Mouse (Mus musculus) embryonic facial prominence, embryonic 12.5 days (tissue): ENCODE measurements at regions not wholly inside any gene's neighbourhood (a gene's known extent, or its start where the extent isn't known, plus 50 kb on each side); places are given as distances from the start of the nearest gene placed in this dataset.
"Not testable (repeated sequence)": the region's sequence is repeated elsewhere in the genome, so short reads cannot be mapped to it uniquely, and the experiment has no call there.

Source experiments
- ATAC-seq: fragments of 200-750 bp; cut with Nextera tagmentation; 2 replicates; pipeline ENCODE4 v1.8.0; 2017; ENCODE audit not compliant: insufficient number of reproducible peaks, insufficient read depth, low FRiP score, low TSS enrichment
- H3K27ac ChIP-seq: fragments of 300-500 bp; sonication (generic); 2 replicates; pipeline ENCODE4 v1.5.1; 2016; ENCODE audit warnings: mild to moderate bottlenecking
- H3K27me3 ChIP-seq: fragments of 300-500 bp; sonication (generic); 2 replicates; pipeline ENCODE4 v1.6.1; 2016; ENCODE audit warnings: mild to moderate bottlenecking, moderate library complexity
- H3K36me3 ChIP-seq: fragments of 300-500 bp; sonication (generic); 2 replicates; pipeline ENCODE4 v1.6.1; 2016; ENCODE audit warnings: mild to moderate bottlenecking
- H3K4me1 ChIP-seq: fragments of 300-500 bp; sonication (generic); 2 replicates; pipeline ENCODE4 v1.6.1; 2016
- H3K4me2 ChIP-seq: fragments of 300-500 bp; sonication (generic); replicated peaks from 2 replicates; pipeline ENCODE4 v1.6.1; 2016; ENCODE audit warnings: mild to moderate bottlenecking, moderate library complexity
- H3K4me3 ChIP-seq: fragments of 300-500 bp; sonication (generic); 2 replicates; pipeline ENCODE4 v1.5.1; 2016; ENCODE audit warnings: mild to moderate bottlenecking
- H3K9ac ChIP-seq: fragments of 300-500 bp; sonication (generic); 2 replicates; pipeline ENCODE4 v1.6.1; 2016; ENCODE audit warnings: mild to moderate bottlenecking, moderate library complexity
- H3K9me3 ChIP-seq: fragments of 300-500 bp; sonication (generic); 2 replicates; pipeline ENCODE4 v1.6.1; 2016; ENCODE audit warnings: mild to moderate bottlenecking, moderate library complexity
- WGBS: fragments of 180-500 bp; shearing (Covaris S2); methylation state at CpG from one replicate; pipeline ENCODE4 v1.1.7; 2016; 5-methylcytosine and 5-hydroxymethylcytosine counted together

DNA sequence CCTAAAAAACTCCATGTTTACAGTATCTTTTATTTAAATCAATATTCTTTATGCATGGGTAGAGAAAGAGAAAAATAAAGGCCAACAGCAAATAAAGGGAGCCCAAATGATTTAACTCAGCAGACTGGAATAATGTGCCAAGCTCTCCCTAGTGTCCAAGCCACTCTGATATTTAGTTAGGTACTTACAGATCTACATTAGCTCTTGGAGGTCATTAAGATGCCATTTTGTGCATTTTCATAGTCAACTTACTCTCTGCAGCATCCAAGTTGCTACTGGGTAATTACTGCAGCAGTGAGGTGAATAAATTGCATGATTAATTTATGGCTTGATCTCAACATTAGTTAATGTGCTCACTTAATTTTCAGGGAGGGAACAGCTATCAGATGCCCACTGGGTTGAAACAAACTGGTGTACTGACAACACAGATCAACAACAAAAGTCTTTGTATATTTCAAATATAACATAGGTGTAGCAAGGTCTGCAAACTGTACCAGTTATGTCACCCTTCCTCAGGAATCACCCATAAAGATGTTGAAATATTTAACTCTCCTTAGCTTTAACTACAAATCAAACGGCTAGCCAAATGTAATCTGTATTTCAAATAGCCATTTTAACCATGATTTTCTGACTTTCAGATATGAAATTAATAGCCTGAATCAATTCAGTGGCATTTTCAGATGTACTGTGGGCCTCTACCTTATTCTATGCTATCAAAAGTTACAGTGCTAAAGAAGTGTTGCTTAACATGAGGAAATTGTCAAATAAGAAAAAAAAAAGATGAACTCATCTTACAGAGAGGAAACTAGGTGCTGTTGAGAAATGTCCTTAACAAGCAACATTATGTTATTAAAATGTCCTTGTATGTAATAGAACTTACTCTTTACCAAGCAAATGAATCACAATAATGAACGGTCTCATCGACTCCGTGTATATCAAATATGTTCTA is 163.8 kb upstream of the Hapln1 start:
- Histone ChIP-seq H3K27me3 (no peaks in the 10 kb centered on the region), H3K9me3 (no peaks in the 10 kb centered on the region), H3K27ac (no peak overlapping the region), H3K36me3 (no peaks in the 10 kb centered on the region), H3K9ac (no peak overlapping the region), H3K4me3 (no peak overlapping the region), H3K4me1 (no peaks in the 10 kb centered on the region), H3K4me2 (no peak overlapping the region)
- no peak for ATAC-seq
- 95% methylated on average over 4 of the region's 4 CpGs for WGBS

DNA sequence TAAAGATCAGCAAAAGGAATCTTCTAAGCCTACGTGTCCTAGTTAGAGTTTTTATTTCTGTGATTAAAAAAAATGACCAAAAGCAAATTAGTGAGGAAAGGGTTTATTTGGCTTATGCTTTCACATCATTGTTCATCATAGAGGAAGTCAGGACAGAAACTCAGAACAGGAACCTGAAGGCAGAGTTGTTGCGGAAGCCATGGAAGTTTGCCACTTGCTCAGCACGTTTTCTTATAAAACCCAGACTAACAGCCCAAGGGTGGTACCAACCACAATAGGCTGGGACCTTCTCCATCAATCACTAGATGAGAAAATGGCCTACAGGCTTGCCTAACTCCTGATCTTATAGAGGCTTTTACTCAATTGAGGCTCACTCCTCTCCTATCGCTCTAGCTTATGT is 161.2 kb upstream of the Hapln1 start:
- no peak overlapping the region for H3K4me2 ChIP-seq
- no peaks in the 10 kb centered on the region for H3K9me3 ChIP-seq
- H3K4me3 ChIP-seq = no peak overlapping the region
- no peaks in the 10 kb centered on the region for H3K4me1 ChIP-seq
- no peak overlapping the region for H3K9ac ChIP-seq
- no peak overlapping the region for H3K27ac ChIP-seq
- WGBS = 87% methylated on average over 4 of the region's 4 CpGs
- H3K36me3 ChIP-seq = no peaks in the 10 kb centered on the region
- no peak for ATAC-seq
- no peaks in the 10 kb centered on the region for H3K27me3 ChIP-seq

GRCm38 (mm10) chr13:89383619-89384190 is 155.9 kb upstream of the Hapln1 start:
- not testable (repeated sequence) for H3K27ac ChIP-seq, ATAC-seq, H3K4me2 ChIP-seq, H3K27me3 ChIP-seq, H3K36me3 ChIP-seq, H3K9me3 ChIP-seq, H3K4me3 ChIP-seq, H3K4me1 ChIP-seq, H3K9ac ChIP-seq
- 93% methylated on average over 16 of the region's 16 CpGs for WGBS

GRCm38 (mm10) chr13:89384598-89385145 is 154.9 kb upstream of the Hapln1 start:
- H3K27me3 ChIP-seq = no peaks in the 10 kb centered on the region
- WGBS = 81% methylated on average over 11 of the region's 11 CpGs
- no peak overlapping the region for H3K9ac ChIP-seq
- ATAC-seq = no peak
- H3K27ac ChIP-seq = no peak overlapping the region
- no peaks in the 10 kb centered on the region for H3K4me1 ChIP-seq
- H3K4me2 ChIP-seq = no peak overlapping the region
- H3K4me3 ChIP-seq = no peak overlapping the region
- no peaks in the 10 kb centered on the region for H3K36me3 ChIP-seq
- H3K9me3 ChIP-seq = no peaks in the 10 kb centered on the region

DNA sequence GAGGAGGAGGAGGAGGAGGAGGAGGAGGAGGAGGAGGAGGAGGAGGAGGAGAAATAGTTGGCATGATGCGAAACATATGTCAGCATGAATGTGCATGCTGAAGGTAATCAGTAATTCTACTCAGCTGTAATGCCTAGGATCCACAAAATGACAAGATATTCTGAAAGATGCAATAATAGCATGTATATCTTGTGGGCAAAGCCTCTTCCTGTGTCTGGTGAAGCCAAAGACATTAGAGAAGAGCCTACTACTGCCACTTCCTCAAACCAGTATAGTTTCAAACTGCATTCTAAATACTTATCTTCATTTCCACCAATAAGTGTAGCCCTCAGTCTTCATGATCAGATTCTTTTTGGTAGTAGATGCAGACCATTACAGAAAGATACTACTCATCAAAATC is 152.2 kb upstream of the Hapln1 start:
- H3K9me3 ChIP-seq = no peaks in the 10 kb centered on the region
- 100% methylated on average over 1 of the region's 1 CpGs for WGBS
- H3K9ac ChIP-seq = no peak overlapping the region
- H3K4me1 ChIP-seq = no peaks in the 10 kb centered on the region
- H3K36me3 ChIP-seq = no peaks in the 10 kb centered on the region
- H3K27ac ChIP-seq = no peak overlapping the region
- no peak overlapping the region for H3K4me3 ChIP-seq
- no peak for ATAC-seq
- H3K27me3 ChIP-seq = no peaks in the 10 kb centered on the region
- H3K4me2 ChIP-seq = no peak overlapping the region

DNA sequence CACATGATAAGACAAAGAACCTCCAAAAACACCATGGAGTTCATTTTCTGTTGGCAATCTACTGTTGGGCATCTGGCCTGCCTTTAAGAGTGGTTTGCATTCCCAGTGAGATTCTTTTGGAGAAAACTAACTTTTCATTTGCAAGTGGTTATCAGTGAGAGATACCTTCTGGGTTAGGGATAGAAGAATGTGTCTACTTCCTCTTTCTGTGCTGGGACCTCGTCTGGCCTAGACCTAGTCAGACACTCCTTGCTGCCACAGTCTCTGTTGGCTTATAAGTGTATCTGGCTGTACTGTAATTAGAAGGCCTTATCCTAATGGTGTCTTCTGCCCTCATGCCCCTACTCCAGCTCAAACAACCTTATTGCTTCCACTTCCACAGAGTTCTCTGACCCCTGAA is 150.4 kb upstream of the Hapln1 start:
- WGBS = 57% methylated on average over 1 of the region's 1 CpGs
- H3K9me3 ChIP-seq = no peaks in the 10 kb centered on the region
- no peak for ATAC-seq

GRCm38 (mm10) chr13:89394717-89395344 is 144.8 kb upstream of the Hapln1 start:
- 63% methylated on average over 5 of the region's 5 CpGs for WGBS

More for the DNA sequence above, 150.4 kb upstream of the Hapln1 start:
- Histone ChIP-seq H3K36me3 (no peaks in the 10 kb centered on the region), H3K4me2 (no peak overlapping the region), H3K4me3 (no peak overlapping the region), H3K9ac (no peak overlapping the region), H3K27ac (no peak overlapping the region), H3K4me1 (no peaks in the 10 kb centered on the region), H3K27me3 (no peaks in the 10 kb centered on the region)

GRCm38 (mm10) chr13:89395851-89396250 is 143.7 kb upstream of the Hapln1 start:
- Histone ChIP-seq H3K9ac (no peak overlapping the region), H3K27ac (no peak overlapping the region), H3K36me3 (no peaks in the 10 kb centered on the region), H3K4me1 (no peaks in the 10 kb centered on the region), H3K9me3 (no peaks in the 10 kb centered on the region), H3K4me3 (no peak overlapping the region), H3K4me2 (no peak overlapping the region), H3K27me3 (no peaks in the 10 kb centered on the region)
- WGBS = 76% methylated on average over 3 of the region's 3 CpGs
- no peak for ATAC-seq

More at GRCm38 (mm10) chr13:89394717-89395344, 144.8 kb upstream of the Hapln1 start:
- Histone ChIP-seq H3K36me3 (no peaks in the 10 kb centered on the region), H3K4me2 (no peak overlapping the region), H3K27ac (no peak overlapping the region), H3K4me1 (no peaks in the 10 kb centered on the region), H3K9me3 (no peaks in the 10 kb centered on the region), H3K9ac (no peak overlapping the region), H3K4me3 (no peak overlapping the region), H3K27me3 (no peaks in the 10 kb centered on the region)
- ATAC-seq = no peak

DNA sequence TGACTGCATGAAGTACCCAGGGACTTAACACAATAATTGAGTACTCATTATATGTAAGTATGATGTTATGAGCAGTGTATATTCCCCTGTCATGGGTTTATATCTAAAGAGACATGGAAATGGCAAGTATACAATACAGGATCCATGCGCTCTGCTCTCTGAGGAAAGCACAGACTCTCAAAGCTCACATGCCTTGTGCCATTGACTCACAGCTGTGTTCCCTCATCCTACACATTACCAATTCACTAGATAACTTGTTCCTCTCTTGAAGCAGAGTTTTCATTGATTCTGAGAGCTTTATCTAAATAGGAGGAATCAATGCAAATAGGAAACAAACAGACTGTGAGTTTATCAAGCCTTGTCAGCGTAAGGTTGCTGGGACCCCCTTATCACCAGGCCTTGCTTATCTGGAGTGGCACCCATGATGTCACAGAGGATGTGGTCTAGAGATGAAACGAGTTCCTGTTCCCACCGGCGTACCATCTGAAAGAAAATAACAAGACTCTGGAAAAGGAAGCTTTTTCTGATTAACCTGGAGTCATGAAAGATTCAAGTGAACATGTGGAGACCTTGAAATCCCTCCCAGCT is 138.4 kb upstream of the Hapln1 start:
- no peak overlapping the region for H3K4me3 ChIP-seq
- no peaks in the 10 kb centered on the region for H3K36me3 ChIP-seq
- 62% methylated on average over 5 of the region's 5 CpGs for WGBS
- no peak overlapping the region for H3K4me2 ChIP-seq
- no peaks in the 10 kb centered on the region for H3K9me3 ChIP-seq
- no peak for ATAC-seq
- no peaks in the 10 kb centered on the region for H3K4me1 ChIP-seq
- H3K9ac ChIP-seq = no peak overlapping the region
- H3K27ac ChIP-seq = no peak overlapping the region
- no peaks in the 10 kb centered on the region for H3K27me3 ChIP-seq

DNA sequence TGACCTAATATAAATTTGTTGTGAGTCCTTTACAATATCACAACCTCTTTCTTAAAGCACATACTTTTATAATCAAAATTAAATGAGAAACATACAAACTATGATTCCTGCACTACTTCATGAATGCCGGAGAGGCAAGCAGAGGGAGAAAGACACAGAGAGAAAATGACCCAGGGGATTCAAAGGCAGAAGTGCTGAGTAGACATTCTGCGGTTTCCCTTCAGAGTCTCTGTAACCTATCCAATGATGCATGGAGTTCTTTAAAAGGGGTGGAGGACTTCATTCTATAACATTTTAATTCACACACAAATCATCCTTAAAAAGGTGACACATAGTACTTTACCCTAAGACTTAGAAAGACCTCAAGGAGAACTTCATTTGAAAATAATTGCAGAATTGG is 129.1 kb upstream of the Hapln1 start:
- WGBS = 72% methylated on average over 2 of the region's 2 CpGs

GRCm38 (mm10) chr13:89412768-89413487 is 126.7 kb upstream of the Hapln1 start:
- H3K4me1 ChIP-seq = no peaks in the 10 kb centered on the region
- no peak overlapping the region for H3K9ac ChIP-seq
- no peak overlapping the region for H3K4me2 ChIP-seq
- ATAC-seq = no peak
- no peaks in the 10 kb centered on the region for H3K36me3 ChIP-seq
- no peaks in the 10 kb centered on the region for H3K27me3 ChIP-seq
- H3K27ac ChIP-seq = no peak overlapping the region
- no peak overlapping the region for H3K4me3 ChIP-seq
- 93% methylated on average over 1 of the region's 1 CpGs for WGBS
- H3K9me3 ChIP-seq = no peaks in the 10 kb centered on the region

More for the DNA sequence above, 129.1 kb upstream of the Hapln1 start:
- no peak overlapping the region for H3K27ac ChIP-seq
- ATAC-seq = no peak
- H3K4me3 ChIP-seq = no peak overlapping the region
- no peak overlapping the region for H3K4me2 ChIP-seq
- H3K9ac ChIP-seq = no peak overlapping the region
- H3K9me3 ChIP-seq = no peaks in the 10 kb centered on the region
- H3K4me1 ChIP-seq = no peaks in the 10 kb centered on the region
- H3K36me3 ChIP-seq = no peaks in the 10 kb centered on the region
- no peaks in the 10 kb centered on the region for H3K27me3 ChIP-seq
